In the genomic region with DNA sequence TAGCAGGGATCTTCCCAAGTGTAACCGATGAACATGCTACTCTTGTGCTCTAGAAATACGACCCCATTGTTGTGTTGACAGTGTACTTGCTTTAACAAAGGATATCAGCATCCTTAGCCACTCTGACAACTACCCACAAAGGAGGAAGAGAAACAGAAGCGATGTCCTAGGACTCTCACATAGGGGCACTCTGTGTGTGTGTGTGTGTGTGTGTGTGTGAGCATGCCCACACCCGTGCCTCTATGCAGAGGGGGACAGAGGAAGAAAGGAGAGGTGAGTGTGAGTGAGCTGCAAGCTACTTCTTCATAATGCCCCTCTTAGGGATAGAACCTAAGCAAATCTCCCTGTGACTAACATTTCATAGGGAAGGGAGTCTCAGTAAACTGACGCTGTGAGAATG, we compare ENCODE assay signal across 14 mouse cellular contexts.
"Had no signal": no experiment of that assay in that cellular context is flagged by ENCODE, and none has a peak within 500 bp of the region (broad histone marks: within the 10 kb centered on the region; RNA-seq: fewer than 3 reads in every experiment).

No protein-coding gene starts in this region.

- H3K36me3 ChIP-seq: midbrain, embryonic 10.5 days; midbrain, embryonic 12.5 days; neural tube, embryonic 13.5 days; neural tube, embryonic 15.5 days; stomach, embryonic 15.5 days had no signal

- H3K27me3 ChIP-seq: midbrain, embryonic 12.5 days; neural tube, embryonic 13.5 days; neural tube, embryonic 15.5 days; stomach, embryonic 15.5 days had no signal

- H3K4me1 ChIP-seq: stomach, embryonic 15.5 days had no signal

- ATAC-seq: midbrain, embryonic 16.5 days had no signal

- H3K4me3 ChIP-seq: midbrain, embryonic 10.5 days; midbrain, embryonic 12.5 days; myocyte; neural tube, embryonic 13.5 days; neural tube, embryonic 15.5 days; stomach, embryonic 15.5 days had no signal

- DNase-seq: lung, adult 18-20 months; lung, postnatal 4 days; midbrain, embryonic 14.5 days; right cerebral cortex, postnatal 14 days; thymus, adult 18-20 months; thymus, postnatal 25 days; thymus, postnatal 4 days had no signal

- H3K27ac ChIP-seq: midbrain, embryonic 10.5 days; midbrain, embryonic 12.5 days; neural tube, embryonic 13.5 days; neural tube, embryonic 15.5 days; stomach, embryonic 15.5 days had no signal
